Mouse (Mus musculus) midbrain, embryonic 13.5 days (tissue): Measurements from ENCODE around the gene Vapb. TPM values are rescaled to one million over a fixed set of nuclear protein-coding genes. Genes with fewer than 3 reads are reported as not detected.

Experiments
- ATAC-seq: fragments of 200-750 bp; cut with Nextera tagmentation; 2 replicates; pipeline ENCODE4 v1.8.0; 2017; ENCODE audit warnings: mild to moderate bottlenecking, moderate TSS enrichment, moderate library complexity
- H3K27ac ChIP-seq: fragments of 300-500 bp; sonication (generic); 2 replicates; pipeline ENCODE4 v1.5.1; 2015; ENCODE audit warnings: inconsistent platforms, mild to moderate bottlenecking, moderate library complexity
- H3K27me3 ChIP-seq: fragments of 300-500 bp; sonication (generic); 2 replicates; pipeline ENCODE4 v1.6.1; 2015; ENCODE audit warnings: mild to moderate bottlenecking, inconsistent platforms
- H3K36me3 ChIP-seq: fragments of 300-500 bp; sonication (generic); 2 replicates; pipeline ENCODE4 v1.6.1; 2015; ENCODE audit warnings: mild to moderate bottlenecking, inconsistent platforms
- H3K4me1 ChIP-seq: fragments of 300-500 bp; sonication (generic); replicated peaks from 2 replicates; pipeline ENCODE4 v1.6.1; 2015; ENCODE audit warnings: inconsistent platforms
- H3K4me2 ChIP-seq: fragments of 300-500 bp; sonication (generic); replicated peaks from 2 replicates; pipeline ENCODE4 v1.6.1; 2015; ENCODE audit warnings: moderate library complexity, mild to moderate bottlenecking, inconsistent platforms
- H3K4me3 ChIP-seq: fragments of 300-500 bp; sonication (generic); replicated peaks from 2 replicates; pipeline ENCODE4 v1.5.1; 2015; ENCODE audit warnings: mild to moderate bottlenecking, inconsistent platforms
- H3K9ac ChIP-seq: fragments of 300-500 bp; sonication (generic); replicated peaks from 2 replicates; pipeline ENCODE4 v1.6.1; 2015; ENCODE audit warnings: mild to moderate bottlenecking, inconsistent platforms
- H3K9me3 ChIP-seq: fragments of 300-500 bp; sonication (generic); 2 replicates; pipeline ENCODE4 v1.6.1; 2016; ENCODE audit warnings: mild to moderate bottlenecking, inconsistent platforms
- WGBS: fragments of 180-500 bp; shearing (Covaris S2); methylation state at CpG from one replicate; pipeline ENCODE4 v1.1.7; 2015; 5-methylcytosine and 5-hydroxymethylcytosine counted together
- polyA plus RNA-seq: library from polyadenylated mRNA; unstranded; fragments of >200 nt; fragmentation: Nextera tagmentation; extraction: Ambion mirVana; gene quantifications from 2 replicates; pipeline ENCODE4 v1.2.1, GENCODE M21; 2015

The Vapb gene
- polyA plus RNA-seq, 1 experiment from 2014 or later, result 13.8 TPM

- Histone ChIP-seq H3K27me3 (no peaks in the 10 kb centered on the region), H3K4me2 (no peak overlapping the region), H3K36me3 (no peaks in the 10 kb centered on the region), H3K9me3 (no peaks in the 10 kb centered on the region), H3K4me1 (0 out of 2 replicates have a peak, but pooled peaks cover 5% of the 10 kb centered on the region), H3K9ac (no peak overlapping the region), H3K27ac (no peak overlapping the region), H3K4me3 (no peak overlapping the region)
- WGBS, result 65% methylated on average over 1 of the region's 1 CpGs
- ATAC-seq, result no peak
These were observed 62.2 kb downstream of the Vapb start for GRCm38 (mm10) chr2:173799513-173799912.

GRCm38 (mm10) chr2:173800566-173800965 lies 63.3 kb downstream of the Vapb start:
- no peak overlapping the region for H3K4me3 ChIP-seq

DNA sequence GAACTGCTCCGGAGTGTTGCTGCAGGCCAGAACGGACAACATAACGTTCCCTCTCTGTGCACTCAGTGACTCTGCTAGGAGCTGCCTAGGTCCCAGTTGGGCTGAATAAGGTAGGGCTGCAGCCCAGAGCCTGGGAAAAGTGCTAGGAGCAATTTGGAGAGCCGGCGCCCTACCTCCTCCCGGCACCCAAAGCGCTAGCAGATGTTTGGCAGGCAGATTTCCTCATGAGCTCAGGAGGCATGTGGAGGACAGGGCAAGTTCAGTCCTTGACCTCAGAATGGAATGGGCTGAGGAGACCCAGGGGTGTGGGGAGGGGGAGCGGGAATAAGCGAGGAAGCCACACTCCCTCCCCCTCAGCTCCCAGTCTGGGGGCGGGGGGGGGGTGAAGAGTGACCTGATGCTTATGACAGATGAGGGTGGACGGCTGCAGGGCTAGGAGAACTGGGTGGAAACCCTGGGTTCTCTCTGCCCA lies 64.1 kb downstream of the Vapb start:
- Histone ChIP-seq H3K9me3 (no peaks in the 10 kb centered on the region), H3K4me3 (no peak overlapping the region), H3K9ac (no peak overlapping the region), H3K27me3 (no peaks in the 10 kb centered on the region), H3K36me3 (no peaks in the 10 kb centered on the region), H3K4me2 (no peak overlapping the region), H3K27ac (no peak overlapping the region), H3K4me1 (no peaks in the 10 kb centered on the region)
- 0 out of 2 replicates have a peak, but pooled peaks have one; percentile 12 for ATAC-seq
- WGBS, result 81% methylated on average over 11 of the region's 11 CpGs

More at GRCm38 (mm10) chr2:173800566-173800965, 63.3 kb downstream of the Vapb start:
- H3K27ac ChIP-seq, result no peak overlapping the region
- no peaks in the 10 kb centered on the region for H3K36me3 ChIP-seq
- H3K9ac ChIP-seq, result no peak overlapping the region
- no peak for ATAC-seq
- 0 out of 2 replicates have a peak, but pooled peaks cover 5% of the 10 kb centered on the region for H3K4me1 ChIP-seq
- H3K4me2 ChIP-seq, result no peak overlapping the region
- H3K9me3 ChIP-seq, result no peaks in the 10 kb centered on the region
- no peaks in the 10 kb centered on the region for H3K27me3 ChIP-seq
- 83% methylated on average over 9 of the region's 9 CpGs for WGBS

DNA sequence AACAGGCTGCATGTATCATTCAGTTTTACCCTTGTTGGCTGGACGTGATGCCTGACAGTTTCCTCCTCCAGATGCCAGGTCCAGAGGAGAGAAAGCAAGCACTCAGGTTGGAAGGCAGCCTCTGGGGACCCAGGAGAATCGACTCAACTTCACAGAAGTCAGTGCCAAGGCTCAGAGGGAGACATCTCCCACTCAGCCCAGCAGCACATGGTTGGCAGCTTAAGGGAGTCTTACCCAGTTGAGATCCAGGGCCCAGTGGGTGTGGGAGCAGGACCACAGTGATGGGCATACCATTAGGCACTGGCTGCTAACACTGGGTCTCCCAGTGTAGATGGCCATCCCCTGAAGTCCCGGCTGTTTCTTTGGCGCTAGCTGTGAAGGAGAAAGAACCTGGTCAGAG lies 64.9 kb downstream of the Vapb start:
- Histone ChIP-seq H3K27ac (no peak overlapping the region), H3K9ac (no peak overlapping the region), H3K4me2 (no peak overlapping the region), H3K36me3 (no peaks in the 10 kb centered on the region), H3K4me1 (no peaks in the 10 kb centered on the region), H3K4me3 (no peak overlapping the region), H3K9me3 (no peaks in the 10 kb centered on the region), H3K27me3 (no peaks in the 10 kb centered on the region)
- ATAC-seq, result no peak
- 77% methylated on average over 4 of the region's 4 CpGs for WGBS

DNA sequence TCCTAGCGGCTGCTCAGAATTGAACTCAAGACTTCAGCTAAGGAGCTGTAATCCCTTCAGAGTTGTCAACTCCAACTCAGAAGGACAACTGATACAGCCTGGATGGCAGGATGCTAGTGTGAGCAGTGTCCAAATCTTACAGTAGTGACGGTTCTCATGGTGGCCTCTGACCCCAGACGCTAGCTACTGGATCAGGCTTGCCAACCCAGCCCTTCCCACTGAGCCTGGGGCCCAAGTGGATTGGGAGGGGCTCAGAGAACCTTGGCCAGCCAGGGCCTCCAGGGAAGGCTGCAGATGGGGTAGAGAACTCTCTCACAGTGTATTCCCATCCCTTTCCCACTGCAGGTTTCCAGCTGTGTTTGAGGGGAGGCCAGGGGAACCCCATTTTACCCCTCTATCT lies 65.6 kb downstream of the Vapb start:
- Histone ChIP-seq H3K9me3 (no peaks in the 10 kb centered on the region), H3K27ac (no peak overlapping the region), H3K4me2 (no peak overlapping the region), H3K36me3 (no peaks in the 10 kb centered on the region), H3K4me3 (no peak overlapping the region), H3K9ac (no peak overlapping the region), H3K27me3 (no peaks in the 10 kb centered on the region), H3K4me1 (no peaks in the 10 kb centered on the region)
- 67% methylated on average over 3 of the region's 3 CpGs for WGBS
- no peak; the same call in 1 of the 2 replicates for ATAC-seq

GRCm38 (mm10) chr2:173803827-173804226 lies 66.5 kb downstream of the Vapb start:
- Histone ChIP-seq H3K4me3 (no peak overlapping the region), H3K4me2 (no peak overlapping the region), H3K4me1 (no peaks in the 10 kb centered on the region), H3K9ac (no peak overlapping the region), H3K27me3 (no peaks in the 10 kb centered on the region), H3K27ac (no peak overlapping the region), H3K9me3 (no peaks in the 10 kb centered on the region), H3K36me3 (no peaks in the 10 kb centered on the region)
- ATAC-seq, result no peak
- WGBS, result 93% methylated on average over 11 of the region's 11 CpGs

DNA sequence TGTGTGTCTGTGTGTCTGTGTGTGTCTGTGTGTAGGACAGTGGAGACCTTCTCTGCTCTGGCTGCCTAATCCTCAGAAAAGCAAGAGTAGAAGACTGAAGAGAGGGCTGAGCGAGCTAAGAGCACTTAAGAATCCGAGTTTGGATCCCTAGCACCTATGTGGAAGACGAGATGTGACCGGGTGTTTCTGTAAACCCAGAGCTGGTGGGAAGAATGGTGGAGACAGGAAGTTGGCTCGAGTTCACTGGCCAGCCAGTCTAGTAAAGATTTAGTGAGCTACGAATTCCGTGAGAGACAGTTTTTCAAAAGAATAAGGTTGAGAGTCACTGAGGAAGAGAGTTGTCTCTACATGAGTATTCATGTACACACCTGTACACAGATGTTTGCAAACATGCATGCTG lies 69.3 kb downstream of the Vapb start:
- Histone ChIP-seq H3K36me3 (no peaks in the 10 kb centered on the region), H3K4me2 (no peak overlapping the region), H3K9ac (no peak overlapping the region), H3K27ac (no peak overlapping the region), H3K4me1 (no peaks in the 10 kb centered on the region), H3K27me3 (no peaks in the 10 kb centered on the region), H3K9me3 (no peaks in the 10 kb centered on the region), H3K4me3 (no peak overlapping the region)
- no peak for ATAC-seq
- WGBS, result 90% methylated on average over 7 of the region's 7 CpGs

GRCm38 (mm10) chr2:173808942-173809341 lies 71.6 kb downstream of the Vapb start:
- no peak overlapping the region for H3K9ac ChIP-seq
- no peak overlapping the region for H3K4me3 ChIP-seq
- 88% methylated on average over 7 of the region's 7 CpGs for WGBS
- no peaks in the 10 kb centered on the region for H3K9me3 ChIP-seq
- H3K4me1 ChIP-seq, result no peaks in the 10 kb centered on the region
- ATAC-seq, result no peak
- H3K27ac ChIP-seq, result no peak overlapping the region
- no peaks in the 10 kb centered on the region for H3K36me3 ChIP-seq
- no peak overlapping the region for H3K4me2 ChIP-seq
- no peaks in the 10 kb centered on the region for H3K27me3 ChIP-seq

GRCm38 (mm10) chr2:173810036-173810850 lies 72.9 kb downstream of the Vapb start:
- Histone ChIP-seq H3K9ac (no peak overlapping the region), H3K9me3 (no peaks in the 10 kb centered on the region), H3K4me1 (no peaks in the 10 kb centered on the region), H3K4me3 (no peak overlapping the region), H3K27me3 (no peaks in the 10 kb centered on the region), H3K4me2 (no peak overlapping the region), H3K27ac (no peak overlapping the region), H3K36me3 (no peaks in the 10 kb centered on the region)
- ATAC-seq, result no peak
- 82% methylated on average over 15 of the region's 15 CpGs for WGBS

DNA sequence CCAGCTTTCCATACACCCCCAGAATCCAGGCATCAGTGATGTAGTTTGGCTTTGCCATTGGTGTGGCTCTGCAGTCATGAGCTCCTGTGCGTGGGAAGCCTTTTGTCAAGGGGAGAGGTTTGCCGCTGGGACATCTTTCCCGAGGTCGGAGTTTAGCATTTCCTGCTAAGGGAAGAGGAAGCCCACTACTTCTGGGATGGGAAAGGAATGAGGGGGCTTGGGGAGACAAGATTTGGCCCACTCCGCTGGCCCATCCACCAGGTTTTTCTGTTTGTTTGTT lies 73.5 kb downstream of the Vapb start:
- H3K9ac ChIP-seq, result no peak overlapping the region
- WGBS, result 92% methylated on average over 5 of the region's 5 CpGs
- no peaks in the 10 kb centered on the region for H3K27me3 ChIP-seq
- no peak overlapping the region for H3K4me2 ChIP-seq
- no peaks in the 10 kb centered on the region for H3K4me1 ChIP-seq
- no peak overlapping the region for H3K27ac ChIP-seq
- no peak for ATAC-seq
- H3K4me3 ChIP-seq, result no peak overlapping the region
- H3K36me3 ChIP-seq, result no peaks in the 10 kb centered on the region
- H3K9me3 ChIP-seq, result no peaks in the 10 kb centered on the region

GRCm38 (mm10) chr2:173811850-173812249 lies 74.5 kb downstream of the Vapb start:
- Histone ChIP-seq H3K4me1 (no peaks in the 10 kb centered on the region), H3K27me3 (no peaks in the 10 kb centered on the region), H3K36me3 (no peaks in the 10 kb centered on the region), H3K4me2 (no peak overlapping the region), H3K9ac (no peak overlapping the region), H3K27ac (no peak overlapping the region), H3K9me3 (peaks cover 6% of the 10 kb centered on the region), H3K4me3 (no peak overlapping the region)
- 73% methylated on average over 8 of the region's 8 CpGs for WGBS
- no peak for ATAC-seq

- Histone ChIP-seq H3K4me3 (no peak overlapping the region), H3K9me3 (peaks cover 11% of the 10 kb centered on the region), H3K27me3 (no peaks in the 10 kb centered on the region), H3K4me2 (no peak overlapping the region), H3K9ac (no peak overlapping the region), H3K36me3 (no peaks in the 10 kb centered on the region), H3K27ac (no peak overlapping the region), H3K4me1 (no peaks in the 10 kb centered on the region)
- 89% methylated on average over 5 of the region's 5 CpGs for WGBS
- no peak for ATAC-seq
These were observed 75.8 kb downstream of the Vapb start for GRCm38 (mm10) chr2:173813071-173813470.

DNA sequence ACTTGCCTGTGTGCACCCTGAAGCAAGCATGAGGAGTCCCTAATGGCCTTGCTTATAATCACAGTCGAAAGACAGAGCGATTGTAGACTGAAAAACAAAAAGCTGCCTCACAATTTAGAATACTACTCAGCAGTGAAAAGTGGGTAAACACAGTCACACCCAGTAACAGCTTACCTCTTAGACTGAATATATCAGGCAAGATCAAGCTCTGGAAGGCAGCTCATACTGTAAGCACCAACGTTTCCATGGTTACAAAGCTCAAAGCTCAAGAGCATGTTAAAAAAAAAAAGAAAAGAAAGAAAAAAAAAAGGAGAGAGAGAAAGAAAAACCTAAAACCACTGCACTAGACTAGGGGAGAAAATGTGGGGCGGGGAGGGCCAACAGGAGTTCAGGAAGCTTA lies 89.0 kb downstream of the Vapb start:
- H3K4me3 ChIP-seq, result no peak overlapping the region
- H3K9me3 ChIP-seq, result no peaks in the 10 kb centered on the region; the same call in 1 of the 2 replicates
- no peak overlapping the region for H3K27ac ChIP-seq
- H3K4me2 ChIP-seq, result no peak overlapping the region
- peaks cover 12% of the 10 kb centered on the region; the same call in 1 of the 2 replicates for H3K4me1 ChIP-seq
- H3K27me3 ChIP-seq, result no peaks in the 10 kb centered on the region
- 83% methylated on average over 4 of the region's 4 CpGs for WGBS
- ATAC-seq, result no peak
- no peak overlapping the region for H3K9ac ChIP-seq
- no peaks in the 10 kb centered on the region for H3K36me3 ChIP-seq
